Mouse (Mus musculus): Measurements from ENCODE around the gene Lamc1. TPM values are rescaled to one million over a fixed set of nuclear protein-coding genes. Genes with fewer than 3 reads are reported as not detected.
"Not testable (repeated sequence)": the region's sequence is repeated elsewhere in the genome, so short reads cannot be mapped to it uniquely, and the experiment has no call there.

Gene Lamc1
- 10 to 100 TPM; 23.2 to 29.4 TPM for total RNA-seq (2021)

DNA sequence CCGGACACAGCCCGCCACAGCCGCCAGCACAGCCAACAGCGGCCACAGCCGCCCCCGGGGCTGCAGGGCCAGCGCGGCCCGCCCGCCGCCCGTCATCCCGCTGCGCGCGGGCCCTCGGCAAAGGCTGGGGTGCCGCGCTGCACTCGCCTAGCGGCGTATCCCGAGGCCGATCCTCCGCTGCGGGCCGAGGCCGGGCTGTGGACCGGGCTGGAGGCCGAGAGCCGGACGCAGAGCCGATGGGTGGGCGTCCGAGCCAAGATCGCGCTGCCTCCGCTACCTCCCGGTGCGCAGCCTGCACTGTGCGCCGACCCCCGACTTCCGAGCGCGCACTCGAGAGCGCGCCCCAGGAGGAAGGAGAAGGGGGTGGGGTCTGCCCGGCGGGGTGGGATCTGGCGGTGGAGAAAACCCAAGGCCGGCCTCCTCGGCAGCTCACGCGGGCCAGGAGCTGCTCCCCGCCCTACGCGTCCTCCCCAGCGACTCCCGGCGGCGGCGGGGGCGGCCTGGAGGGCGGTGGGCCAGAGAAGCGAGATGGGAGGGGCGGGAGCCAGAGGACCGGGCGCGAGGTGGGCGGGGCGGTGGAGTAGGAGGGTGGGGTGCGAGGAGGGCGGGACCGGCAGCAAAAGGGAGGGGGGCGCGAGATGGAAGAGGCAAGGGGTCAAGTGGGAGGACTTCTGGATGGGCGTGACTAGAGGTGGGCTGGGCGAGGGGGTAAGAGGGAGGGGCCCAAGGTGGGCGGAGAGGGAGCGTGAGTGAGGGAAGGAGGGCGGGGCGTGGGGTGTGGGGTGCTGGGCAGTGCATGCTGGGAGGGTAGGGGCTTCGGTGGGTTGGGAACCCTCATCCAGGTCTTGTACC is at the start of gene Lamc1:
TSS of gene Lamc1 (minus strand) at position 343 of the 852 bp plus-strand sequence.
- intact Hi-C loops (cut with DNase I): loop anchor here (2.0 to 5.0 kb wide), 4 partner anchors 24 to 108 kb away; no protein-coding TSS in a partner anchor
- peak; percentile 76 to 79 for DNase-seq (ENCODE audit: low spot score in 2 of 2)

- DNase-seq (ENCODE audit: low spot score in 2 of 2): no peak
- intact Hi-C loops (cut with DNase I): no loop called here
Measured at GRCm38 (mm10) chr1:153380746-153381282, 48.2 kb upstream of the Lamc1 start.

GRCm38 (mm10) chr1:153379832-153380231 is 47.2 kb upstream of the Lamc1 start:
- no peak for DNase-seq (ENCODE audit: low spot score in 2 of 2)
- intact Hi-C loops (cut with DNase I): no loop called here

GRCm38 (mm10) chr1:153378587-153378986 is 46.0 kb upstream of the Lamc1 start:
- no peak for DNase-seq (ENCODE audit: low spot score in 2 of 2)
- intact Hi-C loops (cut with DNase I): no loop called here

DNA sequence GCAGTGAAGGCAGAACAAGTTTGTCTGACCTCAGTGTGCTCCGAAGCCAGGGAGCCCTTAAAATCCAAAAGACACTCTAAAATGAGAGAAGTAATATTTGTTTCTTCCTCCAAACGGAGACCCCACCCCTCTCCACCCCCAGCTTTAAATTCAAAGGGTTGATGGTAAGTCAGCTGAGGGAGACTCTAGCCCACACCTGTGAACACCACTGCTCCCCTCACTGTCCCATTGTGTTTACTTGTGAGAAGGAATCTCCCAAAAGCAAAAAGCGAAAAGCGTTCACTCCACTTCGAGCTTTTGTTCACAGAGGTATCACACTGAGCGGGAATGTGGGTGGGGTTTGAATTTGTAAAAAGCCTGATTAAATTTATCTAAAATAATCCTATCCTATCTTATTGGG is 43.9 kb upstream of the Lamc1 start:
- intact Hi-C loops (cut with DNase I): no loop called here
- DNase-seq (ENCODE audit: low spot score in 2 of 2): no peak

DNA sequence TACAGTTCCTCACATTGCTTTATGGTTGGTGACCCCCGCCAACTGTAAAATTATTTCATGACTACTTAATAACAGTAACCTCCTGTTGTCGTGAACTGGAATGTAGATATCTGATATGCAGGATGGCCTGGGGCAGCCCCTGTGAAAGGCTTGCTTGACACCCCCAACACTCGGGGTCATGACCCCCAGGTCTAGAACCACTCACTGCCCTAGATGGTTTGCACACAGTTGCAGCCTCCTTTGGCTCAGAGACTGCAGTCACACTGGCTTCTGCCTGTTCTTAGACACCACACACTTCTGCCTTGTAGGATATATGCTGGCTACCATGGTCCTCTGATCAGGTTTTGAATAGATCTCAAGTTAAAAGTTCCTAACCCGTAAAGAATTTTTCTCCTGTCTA is 41.5 kb upstream of the Lamc1 start:
- DNase-seq (ENCODE audit: low spot score in 2 of 2): no peak
- intact Hi-C loops (cut with DNase I): no loop called here

GRCm38 (mm10) chr1:153371846-153372245 is 39.3 kb upstream of the Lamc1 start:
- intact Hi-C loops (cut with DNase I): no loop called here
- DNase-seq (ENCODE audit: low spot score in 2 of 2): no peak

DNA sequence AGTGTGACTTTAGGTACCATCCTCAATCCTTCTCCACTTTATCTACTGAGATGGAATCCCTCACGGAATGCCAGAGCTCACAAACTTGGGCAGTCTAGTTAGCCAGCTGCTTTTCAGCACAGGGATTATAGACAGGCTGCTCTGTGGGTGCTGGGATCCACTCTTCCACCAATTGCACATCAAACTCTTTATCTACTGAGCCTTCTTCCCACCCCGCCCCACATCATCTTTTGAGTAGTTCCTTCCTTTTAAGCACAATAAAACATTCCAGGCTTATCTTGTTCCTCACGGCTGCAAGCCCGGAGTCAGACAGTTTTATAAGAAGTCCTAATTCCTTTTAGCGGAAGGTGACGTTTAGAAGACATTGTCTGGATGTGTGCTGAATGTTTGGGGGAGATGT is 36.4 kb upstream of the Lamc1 start:
- no peak for DNase-seq (ENCODE audit: low spot score in 2 of 2)
- intact Hi-C loops (cut with DNase I): no loop called here

DNA sequence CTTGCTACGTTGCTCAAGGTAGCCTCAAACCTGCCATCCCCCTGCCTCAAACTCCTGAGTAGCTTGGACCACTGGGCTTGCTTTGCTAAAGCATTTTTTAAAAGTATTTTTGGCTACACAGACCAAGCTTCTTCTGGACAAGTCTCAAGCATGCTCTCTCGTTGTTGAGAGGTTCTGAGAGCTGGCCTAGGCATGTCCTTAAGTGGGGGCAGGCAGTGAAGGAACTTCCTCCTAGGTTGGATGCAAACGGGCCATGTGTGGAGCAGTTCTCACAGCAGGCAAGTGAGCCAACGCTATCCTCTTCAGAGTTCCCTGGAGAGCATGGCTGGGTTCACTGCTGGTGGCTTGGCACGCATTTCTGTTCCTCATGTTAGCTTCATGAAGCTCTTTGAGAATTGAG is 34.5 kb upstream of the Lamc1 start:
- DNase-seq (ENCODE audit: low spot score in 2 of 2): no peak
- intact Hi-C loops (cut with DNase I): no loop called here

- intact Hi-C loops (cut with DNase I): no loop called here
- no peak for DNase-seq (ENCODE audit: low spot score in 2 of 2)
Measured at GRCm38 (mm10) chr1:153361926-153362325, 29.3 kb upstream of the Lamc1 start.

DNA sequence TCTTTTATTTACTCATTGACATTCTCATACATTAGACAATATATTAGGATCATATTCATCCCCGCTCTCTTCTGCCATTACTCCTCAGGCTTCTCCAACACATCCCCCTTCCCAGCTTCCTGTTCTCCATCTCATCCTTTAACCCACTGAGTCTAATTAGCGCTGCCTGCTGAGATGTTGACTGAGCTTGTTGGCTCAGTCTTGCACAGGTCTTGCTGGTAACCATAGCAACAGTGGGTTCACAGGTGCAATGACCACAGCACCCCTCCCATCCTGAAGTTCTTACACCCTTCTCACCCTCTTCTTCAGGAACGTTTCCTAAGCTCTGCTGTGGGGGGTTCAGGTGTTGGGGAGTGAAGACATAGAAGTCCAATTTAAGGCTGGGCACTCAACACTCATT is 28.0 kb upstream of the Lamc1 start:
- no peak for DNase-seq (ENCODE audit: low spot score in 2 of 2)
- intact Hi-C loops (cut with DNase I): no loop called here

DNA sequence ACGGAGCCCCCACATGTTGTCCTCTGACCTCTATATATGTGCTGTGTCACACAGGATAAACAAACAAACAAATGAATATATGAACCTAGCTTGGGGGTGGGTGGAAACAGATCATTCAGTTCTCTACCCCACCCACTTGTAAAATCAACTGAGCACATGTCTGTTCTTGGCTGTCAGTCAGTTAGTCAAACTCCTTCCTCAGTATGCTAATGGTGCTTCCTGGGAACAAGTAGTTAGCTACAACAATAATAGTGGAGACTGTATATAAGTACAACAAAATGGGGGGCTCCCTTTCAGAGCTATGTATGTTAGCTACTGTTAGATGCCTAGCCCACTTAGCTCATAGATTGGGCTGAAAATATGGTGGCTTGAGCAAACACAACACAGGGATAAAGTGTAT is 24.6 kb upstream of the Lamc1 start:
- intact Hi-C loops (cut with DNase I): no loop called here
- DNase-seq (ENCODE audit: low spot score in 2 of 2): no peak

GRCm38 (mm10) chr1:153354466-153354865 is 21.9 kb upstream of the Lamc1 start:
- no peak for DNase-seq (ENCODE audit: low spot score in 2 of 2)
- intact Hi-C loops (cut with DNase I): no loop called here

GRCm38 (mm10) chr1:153353736-153354430 is 21.3 kb upstream of the Lamc1 start:
- no peak for DNase-seq (ENCODE audit: low spot score in 2 of 2)
- intact Hi-C loops (cut with DNase I): no loop called here

GRCm38 (mm10) chr1:153351034-153351433 is 18.4 kb upstream of the Lamc1 start:
- no peak for DNase-seq (ENCODE audit: low spot score in 2 of 2)
- intact Hi-C loops (cut with DNase I): no loop called here

- DNase-seq (ENCODE audit: low spot score in 2 of 2): no peak
- intact Hi-C loops (cut with DNase I): no loop called here
Measured at GRCm38 (mm10) chr1:153347726-153348125, 15.1 kb upstream of the Lamc1 start.

DNA sequence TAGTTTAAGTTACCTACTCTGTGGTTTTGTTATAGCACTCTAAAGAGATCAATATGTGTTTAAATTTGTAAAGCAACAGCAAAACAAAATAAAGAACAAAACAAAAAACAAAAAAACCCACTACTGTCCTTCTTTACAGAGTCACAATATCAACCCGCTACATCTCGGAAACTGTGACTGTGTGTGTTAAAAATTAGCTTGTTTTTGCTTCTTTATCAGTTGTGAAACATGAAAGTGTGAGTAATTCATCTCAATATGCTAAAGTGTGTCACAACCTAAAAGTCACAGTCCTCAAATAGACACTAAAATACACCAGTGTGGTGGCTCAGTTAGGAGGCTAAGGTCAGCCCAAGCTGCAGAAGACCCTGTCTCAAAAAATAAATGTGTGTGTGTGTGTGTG is 14.5 kb upstream of the Lamc1 start:
- intact Hi-C loops (cut with DNase I): no loop called here

GRCm38 (mm10) chr1:153345699-153346291 is 13.2 kb upstream of the Lamc1 start:
- no peak for DNase-seq (ENCODE audit: low spot score in 2 of 2)
- intact Hi-C loops (cut with DNase I): no loop called here

More for the DNA sequence above, 14.5 kb upstream of the Lamc1 start:
- DNase-seq (ENCODE audit: low spot score in 2 of 2): no peak

- DNase-seq (ENCODE audit: low spot score in 2 of 2): no peak
- intact Hi-C loops (cut with DNase I): no loop called here
Measured at GRCm38 (mm10) chr1:153345002-153345401, 12.4 kb upstream of the Lamc1 start.

DNA sequence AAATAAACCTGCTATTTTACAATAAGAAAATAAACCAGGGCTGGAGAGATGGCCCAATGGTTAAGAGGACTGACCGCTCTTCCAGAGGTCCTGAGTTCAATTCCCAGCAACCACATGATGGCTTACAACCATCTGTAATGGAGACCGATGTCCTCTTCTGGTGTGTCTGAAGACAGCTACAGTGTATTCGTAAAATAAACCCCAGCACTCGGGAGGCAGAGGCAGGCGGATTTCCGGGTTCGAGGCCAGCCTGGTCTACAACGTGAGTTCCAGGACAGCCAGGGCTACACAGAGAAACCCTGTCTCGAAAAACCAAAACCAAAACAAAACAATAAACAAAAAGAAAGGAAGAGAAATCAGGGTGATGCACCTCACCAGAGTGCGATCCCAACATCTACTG is 2.9 kb upstream of the Lamc1 start:
- intact Hi-C loops (cut with DNase I): not testable (repeated sequence)

More for the DNA sequence above, 2.9 kb upstream of the Lamc1 start:
- DNase-seq (ENCODE audit: low spot score in 2 of 2): not testable (repeated sequence)

Data from left cerebral cortex, postnatal 25 days (tissue).